Mouse (Mus musculus): Measurements from ENCODE around the gene Tcf7l1.

Gene Tcf7l1

GRCm38 (mm10) chr6:72583211-72583839, 205.7 kb downstream of the Tcf7l1 start:
- peak; percentile 28 to 31 for DNase-seq

DNA sequence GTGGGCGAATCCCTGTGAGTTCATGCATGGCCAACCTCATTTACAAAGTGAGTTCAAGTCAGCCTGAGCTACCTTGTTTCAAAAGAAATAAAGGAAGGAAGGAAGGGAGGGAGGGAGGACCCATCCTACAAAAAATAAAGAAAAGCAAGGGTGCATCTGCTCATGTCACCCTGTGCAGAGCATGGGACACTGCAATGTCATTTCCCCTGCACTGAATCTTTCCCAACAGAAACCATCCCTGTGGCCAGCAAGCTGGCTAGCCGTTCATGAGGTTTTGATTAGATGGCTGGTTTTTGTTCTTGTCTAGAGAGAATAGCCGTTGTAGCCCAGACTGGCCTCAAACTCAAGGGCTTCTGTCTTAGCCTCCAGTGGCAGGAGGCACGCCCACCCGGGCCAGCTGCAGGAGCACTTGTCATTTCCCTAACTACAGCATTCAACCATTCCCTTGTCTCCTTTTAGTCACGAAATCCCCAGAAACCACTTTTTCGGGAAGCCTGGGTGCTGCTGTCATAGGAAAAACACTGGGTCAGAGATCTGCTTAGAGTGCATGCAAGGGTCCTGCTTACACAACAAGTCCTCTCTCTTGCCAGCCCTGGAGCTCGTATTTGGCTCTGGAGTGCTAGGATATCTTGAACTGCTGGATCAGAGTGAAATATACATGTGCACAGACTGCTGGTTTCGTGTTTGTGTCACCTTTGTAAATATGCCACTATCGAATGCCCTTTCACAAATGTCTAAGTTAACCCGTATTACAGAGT, 207.2 kb downstream of the Tcf7l1 start:
- peak; percentile 36 to 47 for DNase-seq

Data from kidney, postnatal 36 days (tissue).